Mouse (Mus musculus): ENCODE results near the gene Slc25a25. TPM values are rescaled to one million over a fixed set of nuclear protein-coding genes. Genes with fewer than 3 reads are reported as not detected.
"Not testable (repeated sequence)": the region's sequence is repeated elsewhere in the genome, so short reads cannot be mapped to it uniquely, and the experiment has no call there.

Gene Slc25a25
- 11.4 and 11.9 TPM in 2 replicates for polyA plus RNA-seq (2016; fragmentation: Nextera tagmentation; extraction: Ambion mirVana)

- under 1% methylated on average over 93 of the region's 103 CpGs for WGBS (ENCODE audit: insufficient replicate concordance)
Measured at GRCm38 (mm10) chr2:32450881-32451844, at the start of gene Slc25a25. TSS of gene Slc25a25 (minus strand) at chr2:32451445.

DNA sequence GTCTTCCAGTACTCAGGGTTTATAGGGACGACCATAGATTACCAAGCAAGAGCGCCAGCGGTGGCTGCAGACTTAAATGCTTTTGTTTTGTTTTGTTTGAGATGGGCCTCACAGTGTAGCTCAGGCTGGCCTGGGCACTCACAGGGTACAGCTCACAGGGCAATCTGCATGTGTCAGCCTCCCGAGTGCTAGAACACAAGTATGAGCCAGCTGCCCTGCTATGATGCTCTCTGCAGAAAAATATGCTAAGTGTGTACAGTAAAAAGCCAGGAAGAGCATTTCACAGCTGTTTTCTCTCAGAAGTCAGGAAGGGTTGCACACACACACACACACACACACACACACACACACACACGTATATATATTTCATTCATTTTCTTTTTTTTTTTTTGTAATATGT lies 49.2 kb upstream of the Slc25a25 start:
- Histone ChIP-seq H3K4me3 (no peak overlapping the region), H3K9ac (no peak overlapping the region), H3K9me3 (replicated peaks) (0 out of 2 replicates have a peak, but pooled peaks cover 4% of the 10 kb centered on the region), H3K36me3 (no peaks in the 10 kb centered on the region), H3K4me2 (no peak overlapping the region), H3K4me1 (peaks cover 14% of the 10 kb centered on the region), H3K27ac (no peak overlapping the region), H3K27me3 (replicated peaks) (no peaks in the 10 kb centered on the region)
- WGBS (ENCODE audit: insufficient replicate concordance), result 67% methylated on average over 5 of the region's 5 CpGs
- ATAC-seq, result no peak

More at GRCm38 (mm10) chr2:32450881-32451844, at the start of gene Slc25a25:
- Histone ChIP-seq H3K4me3 (peak within 1 kb of the TSS; percentile 90), H3K4me1 (peaks cover 67% of the 10 kb centered on the region), H3K36me3 (peaks cover 17% of the 10 kb centered on the region), H3K4me2 (peak within 1 kb of the TSS; percentile 96), H3K27me3 (replicated peaks) (no peaks in the 10 kb centered on the region), H3K9me3 (replicated peaks) (no peaks in the 10 kb centered on the region), H3K9ac (peak within 1 kb of the TSS; percentile 94), H3K27ac (peak within 1 kb of the TSS; percentile 94)
- peak; percentile 84 for ATAC-seq

GRCm38 (mm10) chr2:32499365-32499764 lies 48.1 kb upstream of the Slc25a25 start:
- no peak overlapping the region for H3K9ac ChIP-seq
- no peak overlapping the region for H3K4me2 ChIP-seq
- H3K4me3 ChIP-seq, result no peak overlapping the region
- H3K4me1 ChIP-seq, result peaks cover 25% of the 10 kb centered on the region
- H3K9me3 ChIP-seq (replicated peaks), result 0 out of 2 replicates have a peak, but pooled peaks cover 4% of the 10 kb centered on the region
- WGBS (ENCODE audit: insufficient replicate concordance), result 55% methylated on average over 4 of the region's 4 CpGs
- no peaks in the 10 kb centered on the region for H3K36me3 ChIP-seq
- H3K27me3 ChIP-seq (replicated peaks), result no peaks in the 10 kb centered on the region
- no peak overlapping the region for H3K27ac ChIP-seq
- no peak for ATAC-seq

DNA sequence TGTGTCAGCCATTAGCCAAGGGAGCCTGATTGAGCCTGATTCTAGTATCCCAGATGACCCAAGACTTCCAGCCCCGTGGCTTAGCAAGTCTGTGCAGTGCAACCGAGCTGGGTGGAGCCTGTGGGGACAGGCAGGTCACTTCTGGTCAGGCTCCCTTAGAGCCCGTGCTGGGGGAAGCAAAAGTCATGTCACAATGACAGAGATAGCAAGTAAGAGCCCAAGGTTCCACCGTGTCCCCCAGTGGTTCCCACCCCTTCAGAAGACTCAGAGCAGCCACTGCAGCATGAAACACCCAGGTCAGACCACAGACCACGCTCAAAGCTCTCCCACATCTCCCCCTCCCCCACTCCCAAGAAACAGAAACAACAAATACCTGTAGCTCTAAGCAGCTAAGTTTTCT lies 44.9 kb upstream of the Slc25a25 start:
- H3K4me3 ChIP-seq, result peak overlapping the region; percentile 45; the same call in 1 of the 2 replicates
- H3K9ac ChIP-seq, result no peak overlapping the region
- no peaks in the 10 kb centered on the region for H3K36me3 ChIP-seq
- WGBS (ENCODE audit: insufficient replicate concordance), result 19% methylated on average over 5 of the region's 5 CpGs
- peak; percentile 36; the same call in 1 of the 2 replicates for ATAC-seq
- 0 out of 2 replicates have a peak overlapping the region, but pooled peaks have one; percentile 67 for H3K27ac ChIP-seq
- 0 out of 2 replicates have a peak, but pooled peaks cover 4% of the 10 kb centered on the region for H3K9me3 ChIP-seq (replicated peaks)
- H3K27me3 ChIP-seq (replicated peaks), result no peaks in the 10 kb centered on the region
- peak overlapping the region; percentile 78 for H3K4me2 ChIP-seq
- H3K4me1 ChIP-seq, result peaks cover 37% of the 10 kb centered on the region

- 10% methylated on average over 20 of the region's 20 CpGs for WGBS (ENCODE audit: insufficient replicate concordance)
- Histone ChIP-seq H3K27ac (peak overlapping the region; percentile 67), H3K4me2 (peak overlapping the region; percentile 78), H3K9ac (peak overlapping the region; percentile 19; the same call in 1 of the 2 replicates), H3K4me3 (peak overlapping the region; percentile 45), H3K27me3 (replicated peaks) (no peaks in the 10 kb centered on the region), H3K9me3 (replicated peaks) (0 out of 2 replicates have a peak, but pooled peaks cover 4% of the 10 kb centered on the region), H3K36me3 (no peaks in the 10 kb centered on the region), H3K4me1 (peaks cover 37% of the 10 kb centered on the region)
- ATAC-seq, result peak; percentile 73
Measured at GRCm38 (mm10) chr2:32495185-32495726, 44.0 kb upstream of the Slc25a25 start.

DNA sequence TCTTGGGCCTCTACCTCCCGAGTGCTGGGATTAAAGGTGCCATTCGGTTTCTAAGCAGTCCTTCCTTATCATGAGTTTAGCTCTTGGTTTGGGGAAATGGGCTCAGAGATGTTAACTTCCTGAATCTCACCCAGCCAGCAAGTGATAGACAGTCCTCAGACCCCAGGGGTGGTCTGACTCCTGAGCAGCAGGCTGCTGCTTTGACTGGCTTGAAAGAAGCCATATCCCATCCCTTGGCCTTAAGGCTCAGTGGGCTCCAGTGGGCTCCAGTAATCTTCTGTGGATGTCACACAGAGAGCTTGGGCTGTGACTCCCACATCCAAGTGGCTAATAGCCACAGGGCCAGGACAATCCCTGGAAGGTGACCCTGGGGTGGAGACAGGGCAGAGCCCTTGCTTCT lies 43.3 kb upstream of the Slc25a25 start:
- peak overlapping the region; percentile 59 for H3K27ac ChIP-seq
- peaks cover 37% of the 10 kb centered on the region for H3K4me1 ChIP-seq
- H3K27me3 ChIP-seq (replicated peaks), result no peaks in the 10 kb centered on the region
- no peak overlapping the region for H3K4me3 ChIP-seq
- no peak overlapping the region for H3K9ac ChIP-seq
- WGBS (ENCODE audit: insufficient replicate concordance), result 17% methylated on average over 2 of the region's 2 CpGs
- 0 out of 2 replicates have a peak, but pooled peaks cover 4% of the 10 kb centered on the region for H3K9me3 ChIP-seq (replicated peaks)
- no peaks in the 10 kb centered on the region for H3K36me3 ChIP-seq
- peak overlapping the region; percentile 78 for H3K4me2 ChIP-seq
- ATAC-seq, result no peak

- Histone ChIP-seq H3K9ac (no peak overlapping the region), H3K27ac (no peak overlapping the region), H3K36me3 (no peaks in the 10 kb centered on the region), H3K27me3 (replicated peaks) (no peaks in the 10 kb centered on the region), H3K4me1 (peaks cover 37% of the 10 kb centered on the region), H3K4me2 (no peak overlapping the region), H3K9me3 (replicated peaks) (no peaks in the 10 kb centered on the region), H3K4me3 (no peak overlapping the region)
- ATAC-seq, result no peak
- 31% methylated on average over 12 of the region's 12 CpGs for WGBS (ENCODE audit: insufficient replicate concordance)
Measured at GRCm38 (mm10) chr2:32493301-32493701, 42.1 kb upstream of the Slc25a25 start.

DNA sequence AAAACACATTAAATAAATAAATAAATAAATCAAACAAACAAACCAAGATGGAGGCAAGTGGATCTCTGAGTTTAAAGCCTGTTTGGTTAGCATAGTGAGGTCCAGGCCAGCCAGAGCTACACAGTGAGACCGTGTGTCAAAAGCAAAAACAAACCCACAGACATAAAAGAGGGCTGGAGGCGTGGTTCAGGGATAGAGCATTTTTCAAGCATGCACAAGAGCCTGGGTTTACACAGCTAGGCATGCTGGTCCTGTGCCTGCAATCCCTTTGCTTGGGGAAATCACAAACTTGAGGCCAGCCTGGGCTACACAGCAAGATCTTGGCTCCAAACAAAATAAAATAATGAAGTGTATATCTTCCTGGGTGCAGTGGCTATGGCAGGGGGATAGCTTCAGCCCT lies 41.4 kb upstream of the Slc25a25 start:
- Histone ChIP-seq H3K4me2 (no peak overlapping the region), H3K27me3 (replicated peaks) (no peaks in the 10 kb centered on the region), H3K9ac (no peak overlapping the region), H3K4me1 (peaks cover 37% of the 10 kb centered on the region), H3K9me3 (replicated peaks) (no peaks in the 10 kb centered on the region), H3K36me3 (no peaks in the 10 kb centered on the region), H3K4me3 (no peak overlapping the region), H3K27ac (no peak overlapping the region)
- 64% methylated on average over 2 of the region's 2 CpGs for WGBS (ENCODE audit: insufficient replicate concordance)
- no peak for ATAC-seq

DNA sequence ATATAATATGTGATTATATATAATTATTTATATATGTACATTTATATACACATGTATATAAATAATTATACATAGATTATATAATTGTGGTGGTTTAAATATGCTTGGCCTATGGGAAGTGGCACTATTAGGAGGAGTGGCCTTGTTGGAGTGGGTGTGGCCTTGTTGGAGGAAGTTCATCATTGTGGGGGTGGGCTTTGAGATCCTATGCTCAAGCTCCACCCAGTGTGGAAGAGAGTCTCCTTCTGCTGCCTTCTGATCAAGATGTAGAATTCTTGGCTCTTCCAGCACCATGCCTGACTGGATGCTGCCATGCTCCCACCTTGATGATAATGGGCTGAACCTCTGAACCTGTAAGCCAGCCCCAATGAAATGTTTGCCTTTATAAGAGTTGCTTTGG lies 39.5 kb upstream of the Slc25a25 start:
- not testable (repeated sequence) for H3K4me2 ChIP-seq; H3K27ac ChIP-seq; H3K36me3 ChIP-seq; H3K4me3 ChIP-seq; H3K9me3 ChIP-seq (replicated peaks); H3K9ac ChIP-seq; ATAC-seq; H3K27me3 ChIP-seq (replicated peaks)
- peaks cover 40% of the 10 kb centered on the region for H3K4me1 ChIP-seq

GRCm38 (mm10) chr2:32488679-32489078 lies 37.4 kb upstream of the Slc25a25 start:
- WGBS (ENCODE audit: insufficient replicate concordance), result 2% methylated on average over 5 of the region's 5 CpGs
- peaks cover 26% of the 10 kb centered on the region for H3K4me1 ChIP-seq
- no peak; the same call in 1 of the 2 replicates for ATAC-seq
- H3K36me3 ChIP-seq, result no peaks in the 10 kb centered on the region
- H3K27me3 ChIP-seq (replicated peaks), result no peaks in the 10 kb centered on the region
- H3K9ac ChIP-seq, result no peak overlapping the region
- H3K4me3 ChIP-seq, result no peak overlapping the region
- H3K4me2 ChIP-seq, result no peak overlapping the region
- no peak overlapping the region for H3K27ac ChIP-seq
- no peaks in the 10 kb centered on the region for H3K9me3 ChIP-seq (replicated peaks)

GRCm38 (mm10) chr2:32487124-32487623 lies 35.9 kb upstream of the Slc25a25 start:
- H3K9me3 ChIP-seq (replicated peaks), result no peaks in the 10 kb centered on the region
- H3K4me1 ChIP-seq, result peaks cover 17% of the 10 kb centered on the region
- H3K4me3 ChIP-seq, result no peak overlapping the region
- peak; percentile 71 for ATAC-seq
- no peaks in the 10 kb centered on the region for H3K36me3 ChIP-seq
- no peaks in the 10 kb centered on the region for H3K27me3 ChIP-seq (replicated peaks)
- no peak overlapping the region for H3K9ac ChIP-seq
- H3K4me2 ChIP-seq, result no peak overlapping the region
- 4% methylated on average over 6 of the region's 6 CpGs for WGBS (ENCODE audit: insufficient replicate concordance)
- no peak overlapping the region for H3K27ac ChIP-seq

GRCm38 (mm10) chr2:32486155-32486554 lies 34.9 kb upstream of the Slc25a25 start:
- Histone ChIP-seq H3K4me1 (peaks cover 17% of the 10 kb centered on the region), H3K4me2 (no peak overlapping the region), H3K27ac (no peak overlapping the region), H3K4me3 (no peak overlapping the region), H3K36me3 (no peaks in the 10 kb centered on the region), H3K9me3 (replicated peaks) (no peaks in the 10 kb centered on the region), H3K9ac (no peak overlapping the region), H3K27me3 (replicated peaks) (no peaks in the 10 kb centered on the region)
- ATAC-seq, result no peak
- 73% methylated on average over 9 of the region's 9 CpGs for WGBS (ENCODE audit: insufficient replicate concordance)

All from liver, embryonic 12.5 days (tissue).